Mouse (Mus musculus) erythroblast, embryonic 14.5 days (primary cell): Measurements from ENCODE around the gene Zkscan8. TPM values are rescaled to one million over a fixed set of nuclear protein-coding genes. Genes with fewer than 3 reads are reported as not detected.
"Not testable (repeated sequence)": the region's sequence is repeated elsewhere in the genome, so short reads cannot be mapped to it uniquely, and the experiment has no call there.

Source experiments
- H3K27me3 ChIP-seq: 2 replicates; pipeline ENCODE4 v1.6.1; 2012; ENCODE audit warnings: inconsistent platforms; ENCODE audit not compliant: control insufficient read depth
- H3K36me3 ChIP-seq: 2 replicates; pipeline ENCODE4 v1.6.1; 2012; ENCODE audit warnings: mild to moderate bottlenecking, inconsistent platforms; ENCODE audit not compliant: control insufficient read depth
- H3K4me1 ChIP-seq: 2 replicates; pipeline ENCODE4 v1.6.1; 2012; ENCODE audit warnings: inconsistent platforms; ENCODE audit not compliant: control insufficient read depth
- H3K4me3 ChIP-seq: replicated peaks from 2 replicates; pipeline ENCODE3; 2012; ENCODE audit warnings: moderate library complexity, mild to moderate bottlenecking, inconsistent platforms
- H3K9me3 ChIP-seq: 2 replicates; pipeline ENCODE4 v1.6.1; 2012; ENCODE audit warnings: low read length, inconsistent platforms, mixed read lengths; ENCODE audit not compliant: control insufficient read depth
- GATA1 ChIP-seq: IDR thresholded peaks from 2 replicates; pipeline ENCODE4 v1.6.1; 2012; ENCODE audit warnings: low read length, inconsistent platforms, mixed read lengths
- TAL1 ChIP-seq: IDR thresholded peaks from 3 replicates; pipeline ENCODE4 v1.6.1; 2012; ENCODE audit warnings: low read length, inconsistent platforms, mixed read lengths
- polyA plus RNA-seq: library from polyadenylated mRNA; stranded (reverse); fragments of >175 nt; gene quantifications from 2 replicates; pipeline ENCODE4 v1.2.3, GENCODE M21; 2012

Zkscan8 gene
- 0.01 and 0.14 TPM in 2 replicates for polyA plus RNA-seq

DNA sequence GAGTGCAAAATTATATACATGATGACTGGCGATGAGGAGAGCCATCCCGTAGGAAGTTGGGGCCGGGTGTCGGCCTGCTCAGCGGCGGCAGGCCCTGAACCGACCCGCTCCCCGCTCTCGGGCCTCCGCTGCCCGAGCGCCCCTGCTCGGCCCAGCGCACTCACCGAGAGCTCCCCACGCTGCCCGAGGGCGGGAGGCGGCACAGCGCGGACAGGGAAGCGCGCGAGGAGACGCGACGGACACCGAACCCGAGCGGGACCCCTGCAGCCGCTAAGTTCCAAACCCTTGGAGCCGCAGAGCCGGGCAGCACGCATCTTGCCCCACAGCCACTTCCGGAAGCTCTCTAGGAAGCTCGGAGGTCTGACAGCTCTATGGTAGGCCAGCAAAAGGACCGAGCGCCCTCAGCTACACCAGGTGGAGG lies at the start of gene Zkscan8:
Zkscan8 (minus strand) TSS at position 340 of the 421 bp plus-strand sequence.
- peak within 1 kb of the TSS; percentile 90 for H3K4me3 ChIP-seq

DNA sequence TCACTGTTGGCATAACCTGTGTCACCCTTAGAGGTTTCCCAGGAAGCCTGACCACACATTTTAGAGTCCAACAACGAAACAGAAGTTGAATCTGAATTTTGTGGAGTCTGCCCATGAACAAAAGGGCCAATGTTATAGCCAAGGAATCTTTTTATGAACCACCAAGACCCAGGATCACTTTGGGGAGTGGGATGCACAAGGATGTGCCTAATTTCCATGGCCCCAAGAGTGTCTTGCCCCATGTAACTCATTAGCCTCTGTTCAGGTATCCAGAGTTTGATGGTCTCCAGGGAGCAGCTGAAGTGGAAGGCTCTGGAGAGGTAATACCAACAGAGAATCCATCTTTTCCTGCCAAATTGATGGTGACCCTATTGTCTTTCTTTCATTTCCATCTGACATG lies 28.9 kb upstream of the Zkscan8 start, which contains the start of gene Olfr1535:
Olfr1535 (minus strand) TSS at position 101 of the 400 bp plus-strand sequence.
- no peak for TF ChIP-seq GATA1
- TF ChIP-seq TAL1 = no peak
- Histone ChIP-seq H3K4me1 (no peaks in the 10 kb centered on the region), H3K4me3 (no peak within 1 kb of the TSS), H3K9me3 (no peaks in the 10 kb centered on the region), H3K36me3 (no peaks in the 10 kb centered on the region), H3K27me3 (no peaks in the 10 kb centered on the region)

More for the DNA sequence above, at the start of gene Zkscan8:
- no peak for TF ChIP-seq GATA1
- no peak for TF ChIP-seq TAL1
- H3K9me3 ChIP-seq = no peaks in the 10 kb centered on the region
- peaks cover 14% of the 10 kb centered on the region for H3K27me3 ChIP-seq
- H3K4me1 ChIP-seq = peaks cover 16% of the 10 kb centered on the region
- peaks cover 10% of the 10 kb centered on the region for H3K36me3 ChIP-seq

DNA sequence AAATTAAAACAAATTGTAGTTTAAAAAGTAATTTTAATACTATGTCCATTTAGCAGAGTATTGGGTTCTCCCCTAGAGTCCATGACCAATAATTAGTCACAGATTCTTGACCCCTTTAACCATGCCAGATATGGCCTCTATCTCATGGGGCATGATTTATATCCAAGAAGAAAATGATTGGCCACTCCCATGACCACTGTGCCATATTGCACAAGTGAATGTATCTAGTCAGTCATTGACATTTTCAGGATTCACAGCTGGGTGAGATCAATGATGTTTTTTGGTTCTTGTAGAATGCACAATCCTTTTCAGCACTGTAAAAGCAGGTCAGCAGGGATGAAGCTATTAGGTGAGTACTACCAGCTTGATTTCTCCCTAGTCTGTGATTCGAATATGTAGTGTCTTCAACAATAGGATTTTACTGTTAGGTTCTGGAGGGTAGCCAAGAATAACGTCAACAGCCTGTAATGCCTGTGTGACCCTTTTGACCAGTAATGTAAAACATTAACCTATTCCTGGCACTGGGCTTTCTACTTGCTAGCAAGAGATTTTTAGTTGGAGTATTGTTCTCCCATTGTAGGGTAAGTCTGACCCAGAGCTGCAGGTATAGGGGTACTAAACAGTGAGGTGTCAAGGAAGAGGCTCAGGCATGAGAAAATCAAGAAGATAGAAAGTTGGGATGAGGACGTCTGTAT lies 19.6 kb upstream of the Zkscan8 start:
- Histone ChIP-seq H3K27me3 (no peaks in the 10 kb centered on the region), H3K4me3 (no peak overlapping the region)

DNA sequence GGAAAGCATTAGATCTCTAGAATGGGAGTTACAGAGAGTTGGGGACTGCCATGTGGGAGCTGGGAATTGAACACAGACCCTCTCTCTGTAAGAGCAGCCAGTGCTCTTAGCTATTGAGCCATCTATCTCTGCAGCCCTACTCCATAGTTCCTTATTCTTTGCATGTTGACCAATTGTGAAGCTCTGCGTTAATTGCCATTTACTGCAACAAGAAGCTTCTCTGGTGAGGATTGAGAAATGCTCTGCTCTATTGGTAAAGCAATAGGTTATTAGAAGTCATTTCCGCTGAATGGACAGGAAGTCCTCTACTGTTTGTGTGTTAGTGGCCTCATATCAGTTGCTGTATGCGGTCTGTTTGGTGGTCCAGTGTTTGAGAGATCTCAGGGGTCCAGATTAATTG lies 18.6 kb upstream of the Zkscan8 start:
- no peaks in the 10 kb centered on the region for H3K4me1 ChIP-seq
- H3K9me3 ChIP-seq = no peaks in the 10 kb centered on the region
- no peak for TF ChIP-seq TAL1
- TF ChIP-seq GATA1 = no peak
- H3K36me3 ChIP-seq = no peaks in the 10 kb centered on the region
- H3K27me3 ChIP-seq = no peaks in the 10 kb centered on the region
- H3K4me3 ChIP-seq = no peak overlapping the region

More for the DNA sequence above, 19.6 kb upstream of the Zkscan8 start:
- no peak for TF ChIP-seq GATA1
- no peak for TF ChIP-seq TAL1
- Histone ChIP-seq H3K36me3 (no peaks in the 10 kb centered on the region), H3K4me1 (no peaks in the 10 kb centered on the region), H3K9me3 (no peaks in the 10 kb centered on the region)

DNA sequence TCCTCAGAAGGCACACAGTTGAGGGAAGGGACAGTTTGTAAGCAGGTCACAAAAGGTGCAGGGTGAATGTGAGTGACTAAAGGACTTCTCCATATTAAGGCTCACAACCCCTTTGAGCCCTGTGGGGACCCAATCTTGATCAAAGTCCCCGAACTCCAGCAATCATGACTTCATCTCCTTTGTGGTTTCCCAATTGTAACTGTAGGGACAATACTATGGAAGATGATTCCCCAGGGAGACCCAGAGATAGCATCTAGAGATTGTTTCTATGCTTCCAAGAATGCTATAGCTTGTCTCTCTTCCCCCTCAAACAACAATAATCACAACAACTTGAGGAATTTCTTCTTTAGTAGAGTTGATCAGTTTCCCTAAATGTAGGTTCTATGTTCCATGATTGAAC lies 11.8 kb upstream of the Zkscan8 start, which contains the start of gene Olfr1366:
Olfr1366 (minus strand) TSS at position 101 of the 400 bp plus-strand sequence.
- TF ChIP-seq GATA1 (no peak), TAL1 (no peak)
- Histone ChIP-seq H3K4me3 (no peak within 1 kb of the TSS), H3K27me3 (peaks cover 15% of the 10 kb centered on the region), H3K9me3 (no peaks in the 10 kb centered on the region), H3K36me3 (no peaks in the 10 kb centered on the region), H3K4me1 (no peaks in the 10 kb centered on the region)

DNA sequence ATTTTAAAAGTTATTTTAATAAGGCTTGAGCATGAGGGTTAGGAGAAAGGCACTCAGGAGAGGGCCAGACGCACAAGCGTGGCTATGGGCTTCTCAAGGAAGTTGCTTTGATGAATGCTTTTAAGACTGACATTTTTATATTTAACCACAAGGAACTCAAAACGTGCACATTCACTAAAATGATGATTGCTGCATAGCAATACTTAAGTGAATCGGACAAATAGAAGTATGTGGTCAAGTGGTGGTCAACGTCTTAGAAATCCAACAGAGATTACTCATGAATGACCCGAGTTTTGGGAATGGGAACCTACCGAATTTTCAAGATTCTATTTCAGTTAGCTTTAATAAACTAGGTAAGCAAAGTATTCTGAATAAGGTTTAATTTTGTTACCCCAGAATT lies 784 bp downstream of the Zkscan8 start:
- TF ChIP-seq TAL1 (no peak), GATA1 (no peak)
- Histone ChIP-seq H3K4me3 (peak overlapping the region; percentile 90), H3K27me3 (peaks cover 14% of the 10 kb centered on the region), H3K9me3 (no peaks in the 10 kb centered on the region), H3K4me1 (peaks cover 16% of the 10 kb centered on the region), H3K36me3 (peaks cover 16% of the 10 kb centered on the region)

DNA sequence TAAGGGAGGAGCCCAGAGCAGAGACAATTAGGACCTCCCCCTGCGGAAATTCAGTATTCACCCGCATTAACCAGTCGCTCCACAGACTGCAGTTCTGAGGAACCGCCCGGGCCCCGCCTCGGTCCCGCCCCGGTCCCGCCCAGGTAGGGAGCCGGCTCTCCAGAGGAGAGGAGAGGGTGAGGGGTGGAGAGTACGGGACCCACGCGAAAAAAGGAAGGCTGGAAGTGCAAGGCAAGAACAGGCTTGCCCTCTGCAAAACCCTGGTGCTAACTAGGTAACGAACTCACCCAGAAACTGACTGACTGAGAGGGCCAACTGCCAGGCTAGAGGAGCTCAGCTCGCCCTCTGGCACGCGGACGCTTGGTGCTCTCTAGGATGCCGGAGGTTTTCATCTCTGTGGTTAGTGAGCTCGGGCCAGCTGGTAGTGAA lies 24.7 kb downstream of the Zkscan8 start:
- Histone ChIP-seq H3K9me3 (no peaks in the 10 kb centered on the region), H3K36me3 (no peaks in the 10 kb centered on the region), H3K27me3 (no peaks in the 10 kb centered on the region), H3K4me1 (peaks cover 12% of the 10 kb centered on the region), H3K4me3 (peak overlapping the region; percentile 82)
- no peak for TF ChIP-seq GATA1
- no peak for TF ChIP-seq TAL1

DNA sequence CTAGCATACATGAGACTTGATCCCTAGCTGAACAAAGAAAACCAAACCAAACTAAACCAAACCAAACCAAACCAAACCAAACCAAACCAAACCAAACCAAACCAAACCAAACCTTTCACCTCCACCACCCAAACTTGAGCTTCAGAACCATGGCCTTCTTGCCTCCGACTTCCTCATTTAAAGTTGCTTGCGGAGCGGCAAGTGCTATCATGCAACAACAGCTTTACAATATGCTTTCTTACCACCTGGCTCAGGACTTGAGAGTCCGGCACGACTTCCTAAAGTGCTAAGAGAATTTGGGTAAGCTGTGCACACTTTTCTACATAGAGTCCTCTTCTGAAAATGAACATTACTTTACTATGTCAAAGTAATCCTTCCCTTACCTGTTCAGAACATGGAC lies 28.6 kb downstream of the Zkscan8 start:
- H3K4me3 ChIP-seq = no peak overlapping the region
- H3K4me1 ChIP-seq = peaks cover 12% of the 10 kb centered on the region
- H3K36me3 ChIP-seq = no peaks in the 10 kb centered on the region
- no peaks in the 10 kb centered on the region for H3K9me3 ChIP-seq
- TF ChIP-seq GATA1 (no peak), TAL1 (no peak)
- peaks cover 2% of the 10 kb centered on the region; the same call in 1 of the 2 replicates for H3K27me3 ChIP-seq

DNA sequence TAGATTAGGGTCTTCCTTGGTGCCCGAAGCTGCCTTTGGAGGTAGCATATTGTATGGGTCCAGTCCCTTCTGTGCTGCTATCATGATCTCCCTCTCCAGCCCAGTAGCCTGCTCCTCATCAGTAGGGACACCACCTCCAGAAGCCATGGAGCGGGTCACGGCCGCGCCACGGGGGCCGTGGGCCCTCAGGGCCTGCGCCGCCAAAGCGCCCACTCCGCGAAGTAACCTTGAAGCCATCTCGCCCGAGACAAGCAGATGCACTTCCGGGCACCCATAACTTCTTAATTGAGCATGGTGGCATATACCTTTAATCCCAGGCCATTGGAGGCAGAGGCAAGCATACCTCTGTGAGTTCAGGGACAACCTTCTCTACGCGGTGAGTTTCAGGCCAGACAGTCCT lies 29.7 kb downstream of the Zkscan8 start, which contains the start of gene Gm11273:
Gm11273 (minus strand) TSS at position 237 of the 400 bp plus-strand sequence.
- H3K4me3 ChIP-seq, H3K27me3 ChIP-seq, H3K9me3 ChIP-seq, H3K36me3 ChIP-seq, H3K4me1 ChIP-seq: not testable (repeated sequence)
